Mouse (Mus musculus): ENCODE data around the gene Fam83e. TPM values are rescaled to one million over a fixed set of nuclear protein-coding genes. Genes with fewer than 3 reads are reported as not detected.

The Fam83e gene
- polyA plus RNA-seq, 1 experiment: 0.18 TPM

DNA sequence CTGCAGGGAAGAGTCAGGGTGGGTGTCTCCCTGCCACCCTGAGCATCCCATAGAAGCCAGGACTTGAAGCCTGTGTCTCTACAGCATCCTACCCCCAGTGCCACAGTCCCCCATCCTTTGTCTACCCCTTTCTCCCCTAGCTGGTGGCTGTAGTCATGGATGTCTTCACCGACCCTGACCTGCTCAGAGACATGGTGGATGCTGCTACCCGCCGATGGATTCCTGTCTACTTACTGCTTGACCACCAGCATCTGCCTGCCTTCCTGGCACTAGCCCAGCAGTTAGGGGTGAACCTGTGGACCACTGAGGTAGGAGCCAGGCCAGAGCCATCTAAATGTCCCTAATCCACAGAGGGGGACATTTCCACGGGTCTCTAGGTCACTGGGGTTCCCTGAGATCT is 2.3 kb downstream of the Fam83e start:
- H3ac ChIP-seq (ENCODE audit: control insufficient read depth, insufficient read length): no peak overlapping the region
- H3K79me2 ChIP-seq (ENCODE audit: control insufficient read depth, insufficient read depth): peaks cover 12% of the 10 kb centered on the region
- no peak overlapping the region for H3K4me2 ChIP-seq (ENCODE audit: low read depth)
- TF ChIP-seq CEBPB (IDR thresholded peaks at IDR 0.05; ENCODE audit: insufficient read depth, poor library complexity, severe bottlenecking): no peak
- TF ChIP-seq REST (IDR thresholded peaks at IDR 0.05; ENCODE audit: insufficient read depth, insufficient read length): no peak
- TF ChIP-seq MAX (IDR thresholded peaks at IDR 0.05; ENCODE audit: low read depth): no peak
- no peak for TF ChIP-seq POLR2A (IDR thresholded peaks at IDR 0.05; ENCODE audit: insufficient read length, low read depth)
- no peak for TF ChIP-seq SRF (IDR thresholded peaks at IDR 0.05; ENCODE audit: control insufficient read depth, insufficient read length, low read depth)
- TF ChIP-seq E2F4 (IDR thresholded peaks at IDR 0.05; ENCODE audit: insufficient read depth): no peak
- TF ChIP-seq POLR2AphosphoS2 (IDR thresholded peaks at IDR 0.05; ENCODE audit: insufficient read length, low read depth): no peak
- no peak for TF ChIP-seq USF1 (IDR thresholded peaks at IDR 0.05; ENCODE audit: low read depth)
- TF ChIP-seq MYOG (IDR thresholded peaks at IDR 0.05; ENCODE audit: control insufficient read depth in 1 of 3, insufficient read depth in 1 of 3, insufficient read length in 2 of 3, low read depth in 2 of 3): no peak
- no peak for TF ChIP-seq TCF12 (IDR thresholded peaks at IDR 0.05; ENCODE audit: insufficient read depth, poor library complexity, severe bottlenecking)
- TF ChIP-seq MYOD1 (IDR thresholded peaks at IDR 0.05; ENCODE audit: control insufficient read depth in 1 of 3, insufficient read length in 2 of 3, low read depth in 2 of 3): no peak
- TF ChIP-seq TCF3 (IDR thresholded peaks at IDR 0.05; ENCODE audit: insufficient read length, low read depth): no peak
- H3K36me3 ChIP-seq (ENCODE audit: control insufficient read depth, insufficient read depth): no peaks in the 10 kb centered on the region
- H3K4me3 ChIP-seq: no peak overlapping the region
- no peaks in the 10 kb centered on the region for H3K27me3 ChIP-seq (ENCODE audit: control insufficient read depth, insufficient read depth, insufficient read length)

DNA sequence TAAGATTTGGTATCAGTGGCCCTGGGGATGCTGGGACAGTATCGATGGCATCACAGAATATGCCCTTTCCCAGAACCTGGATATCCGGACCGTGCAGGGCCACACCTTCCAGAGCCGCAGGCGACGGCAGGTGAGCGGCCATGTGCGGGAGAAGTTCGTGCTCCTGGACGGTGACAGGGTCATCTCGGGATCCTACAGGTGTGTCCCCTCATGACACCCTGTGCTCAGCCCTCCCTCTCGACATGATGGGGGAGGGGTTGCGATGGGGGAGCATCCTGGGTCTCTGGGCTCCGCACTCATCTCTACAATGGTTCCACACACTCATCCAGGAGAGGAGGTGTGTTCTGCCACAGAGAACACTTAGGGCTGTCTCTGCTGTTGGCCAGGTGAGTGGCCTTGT is 2.8 kb downstream of the Fam83e start:
- no peaks in the 10 kb centered on the region for H3K36me3 ChIP-seq (ENCODE audit: control insufficient read depth, insufficient read depth)

DNA sequence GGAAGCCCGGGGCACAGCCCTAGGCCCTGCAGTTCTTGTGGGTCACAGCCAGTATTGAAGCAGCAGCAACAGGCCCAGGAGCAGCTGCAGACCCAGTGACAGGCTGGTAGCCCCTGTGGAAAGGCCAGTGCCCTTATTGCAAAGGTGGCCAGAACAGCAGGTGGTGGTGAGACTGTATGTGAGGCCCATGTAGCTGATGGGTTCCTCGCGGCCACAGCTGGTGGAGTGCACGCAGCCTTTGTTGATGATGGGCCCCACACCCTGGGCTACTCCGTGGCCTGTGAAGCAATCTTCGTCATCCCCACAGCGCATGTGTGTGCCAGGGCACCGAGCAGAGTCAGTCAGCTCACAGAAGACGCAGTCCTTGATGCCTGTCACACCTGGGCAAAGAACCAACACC is 4.1 kb downstream of the Fam83e start:
- no peaks in the 10 kb centered on the region for H3K27me3 ChIP-seq (ENCODE audit: control insufficient read depth, insufficient read depth, insufficient read length)
- no peak overlapping the region for H3K4me3 ChIP-seq
- TF ChIP-seq MAX (IDR thresholded peaks at IDR 0.05; ENCODE audit: low read depth) (no peak), MYOD1 (IDR thresholded peaks at IDR 0.05; ENCODE audit: control insufficient read depth in 1 of 3, insufficient read length in 2 of 3, low read depth in 2 of 3) (no peak), E2F4 (IDR thresholded peaks at IDR 0.05; ENCODE audit: insufficient read depth) (no peak), TCF3 (IDR thresholded peaks at IDR 0.05; ENCODE audit: insufficient read length, low read depth) (no peak), USF1 (IDR thresholded peaks at IDR 0.05; ENCODE audit: low read depth) (no peak), TCF12 (IDR thresholded peaks at IDR 0.05; ENCODE audit: insufficient read depth, poor library complexity, severe bottlenecking) (no peak), CEBPB (IDR thresholded peaks at IDR 0.05; ENCODE audit: insufficient read depth, poor library complexity, severe bottlenecking) (no peak), REST (IDR thresholded peaks at IDR 0.05; ENCODE audit: insufficient read depth, insufficient read length) (no peak), POLR2AphosphoS2 (IDR thresholded peaks at IDR 0.05; ENCODE audit: insufficient read length, low read depth) (no peak), MYOG (IDR thresholded peaks at IDR 0.05; ENCODE audit: control insufficient read depth in 1 of 3, insufficient read depth in 1 of 3, insufficient read length in 2 of 3, low read depth in 2 of 3) (no peak), POLR2A (IDR thresholded peaks at IDR 0.05; ENCODE audit: insufficient read length, low read depth) (no peak), SRF (IDR thresholded peaks at IDR 0.05; ENCODE audit: control insufficient read depth, insufficient read length, low read depth) (no peak)
- no peaks in the 10 kb centered on the region for H3K36me3 ChIP-seq (ENCODE audit: control insufficient read depth, insufficient read depth)
- H3K79me2 ChIP-seq (ENCODE audit: control insufficient read depth, insufficient read depth): no peaks in the 10 kb centered on the region
- no peak overlapping the region for H3K4me2 ChIP-seq (ENCODE audit: low read depth)
- no peak overlapping the region for H3ac ChIP-seq (ENCODE audit: control insufficient read depth, insufficient read length)

More for the DNA sequence above, 2.8 kb downstream of the Fam83e start:
- Histone ChIP-seq H3ac (ENCODE audit: control insufficient read depth, insufficient read length) (no peak overlapping the region), H3K4me2 (ENCODE audit: low read depth) (no peak overlapping the region), H3K79me2 (ENCODE audit: control insufficient read depth, insufficient read depth) (peaks cover 7% of the 10 kb centered on the region), H3K27me3 (ENCODE audit: control insufficient read depth, insufficient read depth, insufficient read length) (no peaks in the 10 kb centered on the region), H3K4me3 (no peak overlapping the region)
- TF ChIP-seq MYOG (IDR thresholded peaks at IDR 0.05; ENCODE audit: control insufficient read depth in 1 of 3, insufficient read depth in 1 of 3, insufficient read length in 2 of 3, low read depth in 2 of 3) (no peak), MYOD1 (IDR thresholded peaks at IDR 0.05; ENCODE audit: control insufficient read depth in 1 of 3, insufficient read length in 2 of 3, low read depth in 2 of 3) (no peak), E2F4 (IDR thresholded peaks at IDR 0.05; ENCODE audit: insufficient read depth) (no peak), SRF (IDR thresholded peaks at IDR 0.05; ENCODE audit: control insufficient read depth, insufficient read length, low read depth) (no peak)

DNA sequence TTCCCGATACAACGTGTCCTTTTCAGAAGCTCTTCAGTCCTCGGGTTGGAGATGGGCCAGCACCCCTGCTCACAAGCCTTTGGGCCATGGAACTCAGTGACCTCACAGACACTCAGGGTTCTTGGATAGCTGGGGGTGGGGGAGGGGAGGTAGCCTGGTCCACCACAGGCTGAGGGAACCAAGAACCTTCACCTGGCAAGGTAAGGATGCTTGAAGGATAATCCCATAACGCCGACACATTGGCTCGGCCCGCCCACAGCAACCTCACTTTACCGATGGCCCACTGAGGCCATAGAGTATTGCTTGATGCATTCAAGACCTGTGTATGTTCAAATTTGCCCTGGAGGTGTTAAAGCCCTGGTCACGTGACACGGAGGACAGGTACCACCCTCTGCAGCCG is 4.7 kb downstream of the Fam83e start, which contains the start of gene Spaca4:
Gene Spaca4 (minus strand): TSS at position 101 of the 400 bp plus-strand sequence.
- Histone ChIP-seq H3K4me2 (ENCODE audit: low read depth) (no peak within 1 kb of the TSS), H3K4me3 (no peak within 1 kb of the TSS), H3K36me3 (ENCODE audit: control insufficient read depth, insufficient read depth) (no peaks in the 10 kb centered on the region), H3ac (ENCODE audit: control insufficient read depth, insufficient read length) (no peak within 1 kb of the TSS), H3K79me2 (ENCODE audit: control insufficient read depth, insufficient read depth) (no peaks in the 10 kb centered on the region), H3K27me3 (ENCODE audit: control insufficient read depth, insufficient read depth, insufficient read length) (no peaks in the 10 kb centered on the region)
- TF ChIP-seq POLR2A (IDR thresholded peaks at IDR 0.05; ENCODE audit: insufficient read length, low read depth) (no peak), SRF (IDR thresholded peaks at IDR 0.05; ENCODE audit: control insufficient read depth, insufficient read length, low read depth) (no peak), REST (IDR thresholded peaks at IDR 0.05; ENCODE audit: insufficient read depth, insufficient read length) (no peak), POLR2AphosphoS2 (IDR thresholded peaks at IDR 0.05; ENCODE audit: insufficient read length, low read depth) (no peak), MAX (IDR thresholded peaks at IDR 0.05; ENCODE audit: low read depth) (no peak), USF1 (IDR thresholded peaks at IDR 0.05; ENCODE audit: low read depth) (no peak), TCF12 (IDR thresholded peaks at IDR 0.05; ENCODE audit: insufficient read depth, poor library complexity, severe bottlenecking) (no peak), MYOG (IDR thresholded peaks at IDR 0.05; ENCODE audit: control insufficient read depth in 1 of 3, insufficient read depth in 1 of 3, insufficient read length in 2 of 3, low read depth in 2 of 3) (no peak), MYOD1 (IDR thresholded peaks at IDR 0.05; ENCODE audit: control insufficient read depth in 1 of 3, insufficient read length in 2 of 3, low read depth in 2 of 3) (no peak), TCF3 (IDR thresholded peaks at IDR 0.05; ENCODE audit: insufficient read length, low read depth) (no peak), CEBPB (IDR thresholded peaks at IDR 0.05; ENCODE audit: insufficient read depth, poor library complexity, severe bottlenecking) (no peak), E2F4 (IDR thresholded peaks at IDR 0.05; ENCODE audit: insufficient read depth) (no peak)

DNA sequence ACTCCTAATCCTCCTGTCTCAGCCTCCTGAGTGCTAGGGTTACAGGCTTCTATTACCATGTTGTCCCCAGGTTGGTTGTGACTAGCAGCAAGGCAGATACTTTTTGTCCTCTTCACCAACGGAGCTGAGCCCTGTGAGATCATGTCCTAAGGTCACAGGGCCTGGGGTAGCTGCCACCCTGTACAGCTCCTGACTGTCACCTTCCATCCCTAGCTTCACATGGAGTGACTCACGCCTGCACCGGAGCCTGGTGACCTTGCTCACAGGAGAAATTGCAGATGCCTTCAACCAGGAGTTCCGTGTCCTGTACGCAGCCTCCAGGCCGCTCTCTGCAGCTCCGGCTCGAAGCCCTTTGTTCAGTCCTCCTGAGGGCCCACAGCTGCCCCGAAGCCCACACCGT is 5.4 kb downstream of the Fam83e start:
- Histone ChIP-seq H3K79me2 (ENCODE audit: control insufficient read depth, insufficient read depth) (no peaks in the 10 kb centered on the region), H3K4me3 (no peak overlapping the region), H3ac (ENCODE audit: control insufficient read depth, insufficient read length) (no peak overlapping the region), H3K27me3 (ENCODE audit: control insufficient read depth, insufficient read depth, insufficient read length) (no peaks in the 10 kb centered on the region), H3K36me3 (ENCODE audit: control insufficient read depth, insufficient read depth) (no peaks in the 10 kb centered on the region), H3K4me2 (ENCODE audit: low read depth) (no peak overlapping the region)
- no peak for TF ChIP-seq MYOD1 (IDR thresholded peaks at IDR 0.05; ENCODE audit: control insufficient read depth in 1 of 3, insufficient read length in 2 of 3, low read depth in 2 of 3)
- no peak for TF ChIP-seq POLR2AphosphoS2 (IDR thresholded peaks at IDR 0.05; ENCODE audit: insufficient read length, low read depth)
- TF ChIP-seq USF1 (IDR thresholded peaks at IDR 0.05; ENCODE audit: low read depth): no peak
- no peak for TF ChIP-seq MAX (IDR thresholded peaks at IDR 0.05; ENCODE audit: low read depth)
- no peak for TF ChIP-seq SRF (IDR thresholded peaks at IDR 0.05; ENCODE audit: control insufficient read depth, insufficient read length, low read depth)
- TF ChIP-seq E2F4 (IDR thresholded peaks at IDR 0.05; ENCODE audit: insufficient read depth): no peak
- no peak for TF ChIP-seq CEBPB (IDR thresholded peaks at IDR 0.05; ENCODE audit: insufficient read depth, poor library complexity, severe bottlenecking)
- no peak for TF ChIP-seq TCF3 (IDR thresholded peaks at IDR 0.05; ENCODE audit: insufficient read length, low read depth)
- TF ChIP-seq MYOG (IDR thresholded peaks at IDR 0.05; ENCODE audit: control insufficient read depth in 1 of 3, insufficient read depth in 1 of 3, insufficient read length in 2 of 3, low read depth in 2 of 3): no peak
- TF ChIP-seq TCF12 (IDR thresholded peaks at IDR 0.05; ENCODE audit: insufficient read depth, poor library complexity, severe bottlenecking): no peak
- no peak for TF ChIP-seq POLR2A (IDR thresholded peaks at IDR 0.05; ENCODE audit: insufficient read length, low read depth)
- TF ChIP-seq REST (IDR thresholded peaks at IDR 0.05; ENCODE audit: insufficient read depth, insufficient read length): no peak

Measured in myocyte (in vitro differentiated cells).